ENCODE assay signal across 9 mouse cellular contexts in genomic region chr4:45789263-45789958, GRCm38 (mm10). TPM values are rescaled to one million over a fixed set of nuclear protein-coding genes. Genes with fewer than 3 reads are reported as not detected.
DNase-seq lines count a peak whose midpoint lies in the region; ATAC-seq lines count a peak whose summit lies in the region.
"Had no signal": no experiment of that assay in that cellular context is flagged by ENCODE, and none has a peak within 500 bp of the region (broad histone marks: within the 10 kb centered on the region; RNA-seq: fewer than 3 reads in every experiment).

No protein-coding gene starts in this region.

- no peak overlapping the region for H3K4me3 ChIP-seq in forebrain, embryonic 15.5 days
- H3K4me3 ChIP-seq in hindbrain, embryonic 14.5 days (replicated peaks; ENCODE audit: low read length) = no peak overlapping the region
- H3K4me3 ChIP-seq: neural tube, embryonic 12.5 days had no signal

- H3K9me3 ChIP-seq in forebrain, embryonic 15.5 days = no peaks in the 10 kb centered on the region
- H3K9me3 ChIP-seq in hindbrain, embryonic 14.5 days (ENCODE audit: control insufficient read depth, low read length) = no peaks in the 10 kb centered on the region
- H3K9me3 ChIP-seq: neural tube, embryonic 12.5 days had no signal

- intact Hi-C loops in left cerebral cortex, postnatal 36 days (cut with DNase I) = no loop called here

- 39% methylated on average over 13 of the region's 13 CpGs for WGBS in forebrain, embryonic 15.5 days
- WGBS in hindbrain, embryonic 14.5 days = 55% methylated on average over 13 of the region's 13 CpGs

- H3K27ac ChIP-seq in forebrain, embryonic 15.5 days (replicated peaks) = peak overlapping the region; percentile 66
- H3K27ac ChIP-seq in hindbrain, embryonic 14.5 days = peak overlapping the region; percentile 26; the same call in 1 of the 2 replicates
- H3K27ac ChIP-seq: neural tube, embryonic 12.5 days had no signal

- no peak overlapping the region for H3K9ac ChIP-seq in forebrain, embryonic 15.5 days (replicated peaks)
- H3K9ac ChIP-seq in hindbrain, embryonic 14.5 days = no peak overlapping the region
- H3K9ac ChIP-seq: neural tube, embryonic 12.5 days had no signal

- no peaks in the 10 kb centered on the region for H3K27me3 ChIP-seq in forebrain, embryonic 15.5 days
- H3K27me3 ChIP-seq in hindbrain, embryonic 14.5 days (ENCODE audit: control insufficient read depth, insufficient read depth, low read length) = no peaks in the 10 kb centered on the region
- H3K27me3 ChIP-seq: neural tube, embryonic 12.5 days had no signal

- H3K4me1 ChIP-seq in forebrain, embryonic 15.5 days = peaks cover 18% of the 10 kb centered on the region
- H3K4me1 ChIP-seq in hindbrain, embryonic 14.5 days (replicated peaks; ENCODE audit: control insufficient read depth, insufficient read depth, low read length) = peaks cover 6% of the 10 kb centered on the region; the same call in 1 of the 2 replicates

- DNase-seq in retina, postnatal 1 day = peak; percentile 72
- no peak for DNase-seq in retina, embryonic 14.5 days (ENCODE audit: low spot score)
- DNase-seq in hindbrain, embryonic 14.5 days (ENCODE audit: low spot score) = peak; percentile 57
- DNase-seq in left cerebral cortex, postnatal 36 days (ENCODE audit: low spot score in 2 of 2) = peak; percentile 68 to 82
- no peak for DNase-seq in urinary bladder, adult 18-20 months (ENCODE audit: low spot score in 2 of 2)

- H3K4me2 ChIP-seq in forebrain, embryonic 15.5 days (replicated peaks) = no peak overlapping the region
- H3K4me2 ChIP-seq in hindbrain, embryonic 14.5 days (replicated peaks) = no peak overlapping the region
- H3K4me2 ChIP-seq: neural tube, embryonic 12.5 days had no signal

- no peaks in the 10 kb centered on the region for H3K36me3 ChIP-seq in forebrain, embryonic 15.5 days
- H3K36me3 ChIP-seq in hindbrain, embryonic 14.5 days (replicated peaks; ENCODE audit: control insufficient read depth, insufficient read depth) = no peaks in the 10 kb centered on the region
- H3K36me3 ChIP-seq: neural tube, embryonic 12.5 days had no signal

- ATAC-seq in forebrain, embryonic 15.5 days (replicated peaks) = peak; percentile 62
- no peak for ATAC-seq in hindbrain, embryonic 14.5 days (ENCODE audit: low FRiP score)
- no peak for ATAC-seq in inflammation-experienced regulatory T-cells, adult 6 months
- ATAC-seq in CD4-positive, CD25-positive, alpha-beta regulatory T cell, adult 4 months = no peak

RNA-seq across cellular contexts. Expression of gene Aldh1b1, which starts 9.4 kb away (rescaled TPM):
- polyA plus RNA-seq in forebrain, embryonic 15.5 days (2015; fragmentation: Nextera tagmentation; extraction: Ambion mirVana) = 25.7 and 27.4 TPM in 2 replicates
- polyA plus RNA-seq in hindbrain, embryonic 14.5 days (2014; fragmentation: Nextera tagmentation; extraction: Ambion mirVana) = 9.6 and 10.8 TPM in 2 replicates
- 1 to 10 TPM; 4.6 to 7.1 TPM for total RNA-seq in left cerebral cortex, postnatal 36 days (2021)
- 1 to 10 TPM; 6.4 to 8.2 (median 6.5) TPM for polyA plus RNA-seq in inflammation-experienced regulatory T-cells, adult 6 months (2017; shearing (Covaris generic))
- 10 to 100 TPM in 1 of 2 experiments, 1 to 10 TPM in 1; 4.3 to 10.2 TPM for polyA plus RNA-seq in CD4-positive, CD25-positive, alpha-beta regulatory T cell, adult 4 months (2017; shearing (Covaris generic))

RNA-seq across cellular contexts. Expression of gene Igfbpl1, which starts 37.3 kb away (rescaled TPM):
- polyA plus RNA-seq in forebrain, embryonic 15.5 days (2015; fragmentation: Nextera tagmentation; extraction: Ambion mirVana) = 114 and 126 TPM in 2 replicates
- polyA plus RNA-seq in hindbrain, embryonic 14.5 days (2014; fragmentation: Nextera tagmentation; extraction: Ambion mirVana) = 53.9 and 60.9 TPM in 2 replicates
- 1 to 10 TPM in 1 of 2 experiments, under 1 TPM in 1; 0.67 to 1.0 TPM for total RNA-seq in left cerebral cortex, postnatal 36 days (2021)
- polyA plus RNA-seq in inflammation-experienced regulatory T-cells, adult 6 months (2017; shearing (Covaris generic)) = not detected
- polyA plus RNA-seq in CD4-positive, CD25-positive, alpha-beta regulatory T cell, adult 4 months (2017; shearing (Covaris generic)) = not detected

RNA-seq across cellular contexts. Expression of gene Stra6l, which starts 59.1 kb away (rescaled TPM):
- 1.5 and 1.6 TPM in 2 replicates for polyA plus RNA-seq in forebrain, embryonic 15.5 days (2015; fragmentation: Nextera tagmentation; extraction: Ambion mirVana)
- 0.23 and 0.50 TPM in 2 replicates for polyA plus RNA-seq in hindbrain, embryonic 14.5 days (2014; fragmentation: Nextera tagmentation; extraction: Ambion mirVana)
- not detected for total RNA-seq in left cerebral cortex, postnatal 36 days (2021)
- under 1 TPM in 2 of 3 experiments, not detected in 1; 0.11 to 0.38 TPM for polyA plus RNA-seq in inflammation-experienced regulatory T-cells, adult 6 months (2017; shearing (Covaris generic))
- under 1 TPM in 1 of 2 experiments, not detected in 1; 0.27 TPM for polyA plus RNA-seq in CD4-positive, CD25-positive, alpha-beta regulatory T cell, adult 4 months (2017; shearing (Covaris generic))

Comparison
In these comparisons a context has a peak if more than half of its experiments do, and no peak if none do; other contexts are left out.
1. DNase-seq: peak in retina, postnatal 1 day (single experiment), hindbrain, embryonic 14.5 days (single experiment) and left cerebral cortex, postnatal 36 days (2 of 2); none in retina, embryonic 14.5 days (single experiment) and urinary bladder, adult 18-20 months (0 of 2).
2. RNA of gene Igfbpl1, which starts 37.3 kb away (polyA plus RNA-seq): 114 to 126 TPM in forebrain, embryonic 15.5 days and 53.9 to 60.9 TPM in hindbrain, embryonic 14.5 days; not detected in inflammation-experienced regulatory T-cells, adult 6 months and not detected in CD4-positive, CD25-positive, alpha-beta regulatory T cell, adult 4 months; every median in the first group is over 10 times any median in the second.